Mouse (Mus musculus) liver, embryonic 14.5 days (tissue): ENCODE measurements at regions not wholly inside any gene's neighbourhood (a gene's known extent, or its start where the extent isn't known, plus 50 kb on each side); places are given as distances from the start of the nearest gene placed in this dataset.

Experiments used
- ATAC-seq: fragments of 200-750 bp; cut with Nextera tagmentation; 2 replicates; pipeline ENCODE4 v1.8.0; 2017; ENCODE audit warnings: moderate number of reproducible peaks, mild to moderate bottlenecking, moderate library complexity; ENCODE audit not compliant: insufficient read depth
- DNase-seq, 3 experiments: peaks; one replicate each; pipeline ENCODE4 v3.0.0-alpha.2; 2012 to 2013; ENCODE audit warnings: low read depth in 3 of 3, low spot score in 3 of 3
- H3K27ac ChIP-seq: fragments of 300-500 bp; sonication (generic); 2 replicates; pipeline ENCODE4 v1.5.1; 2014; ENCODE audit warnings: moderate library complexity, mild to moderate bottlenecking, control low read depth, inconsistent platforms
- H3K27me3 ChIP-seq: fragments of 300-500 bp; sonication (generic); 2 replicates; pipeline ENCODE4 v1.6.1; 2014; ENCODE audit warnings: mild to moderate bottlenecking, low read length, moderate library complexity; ENCODE audit not compliant: control insufficient read depth, insufficient read depth
- H3K36me3 ChIP-seq: fragments of 300-500 bp; sonication (generic); replicated peaks from 2 replicates; pipeline ENCODE4 v1.6.1; 2014; ENCODE audit warnings: low read depth; ENCODE audit not compliant: control insufficient read depth, insufficient read depth
- H3K4me1 ChIP-seq, 2 experiments: fragments of 200-500 bp in 1 of 2; fragments of 300-500 bp in 1 of 2; sonication (generic) in 1 of 2; replicated peaks; 2 replicates each; pipeline ENCODE4 v1.6.1; 2012 to 2014; ENCODE audit warnings: antibody characterized with exemption in 1 of 2, inconsistent platforms in 1 of 2, low read length in 1 of 2; ENCODE audit not compliant: control insufficient read depth in 2 of 2, insufficient read depth in 2 of 2
- H3K4me2 ChIP-seq: fragments of 300-500 bp; sonication (generic); 2 replicates; pipeline ENCODE4 v1.6.1; 2014; ENCODE audit warnings: low read depth, mild to moderate bottlenecking, control low read depth, moderate library complexity
- H3K4me3 ChIP-seq, 2 experiments: fragments of 200-500 bp in 1 of 2; fragments of 300-500 bp in 1 of 2; sonication (generic) in 1 of 2; 2 replicates each; pipeline ENCODE4 v1.5.1; 2012 to 2014; ENCODE audit warnings: low read depth in 2 of 2, low read length in 2 of 2, mild to moderate bottlenecking in 2 of 2, control low read depth in 1 of 2, inconsistent platforms in 1 of 2, moderate library complexity in 1 of 2; ENCODE audit not compliant: insufficient read depth in 1 of 2
- H3K9ac ChIP-seq: fragments of 300-500 bp; sonication (generic); replicated peaks from 2 replicates; pipeline ENCODE4 v1.6.1; 2014; ENCODE audit warnings: mild to moderate bottlenecking, control low read depth, moderate library complexity
- H3K9me3 ChIP-seq: fragments of 300-500 bp; sonication (generic); 2 replicates; pipeline ENCODE4 v1.6.1; 2016; ENCODE audit warnings: low read length, mixed read lengths; ENCODE audit not compliant: control insufficient read depth
- CTCF ChIP-seq: IDR thresholded peaks from 2 replicates; pipeline ENCODE4 v1.5.1; 2016; ENCODE audit warnings: antibody characterized with exemption, low read depth, control low read depth
- EP300 ChIP-seq: IDR thresholded peaks from 2 replicates; pipeline ENCODE4 v1.6.1; 2016; ENCODE audit warnings: antibody characterized with exemption, low read depth
- WGBS: fragments of 180-500 bp; shearing (Covaris S2); extraction: QIAGEN DNeasy Blood & Tissue Kit; methylation state at CpG from one replicate; pipeline ENCODE4 v1.1.7; 2014; ENCODE audit not compliant: insufficient replicate concordance; 5-methylcytosine and 5-hydroxymethylcytosine counted together

GRCm38 (mm10) chr4:75791789-75792188 lies 513.7 kb upstream of the Dmac1 start:
- no peak overlapping the region for H3K9ac ChIP-seq
- no peak overlapping the region for H3K27ac ChIP-seq
- H3K4me3 ChIP-seq: no peak overlapping the region
- H3K4me2 ChIP-seq: no peak overlapping the region
- no peaks in the 10 kb centered on the region for H3K9me3 ChIP-seq
- H3K36me3 ChIP-seq: no peaks in the 10 kb centered on the region
- no peaks in the 10 kb centered on the region for H3K27me3 ChIP-seq
- no peak for DNase-seq
- no peak for ATAC-seq
- TF ChIP-seq EP300 (no peak), CTCF (no peak)
- no peaks in the 10 kb centered on the region for H3K4me1 ChIP-seq

- Histone ChIP-seq H3K4me1 (no peaks in the 10 kb centered on the region), H3K27me3 (no peaks in the 10 kb centered on the region), H3K27ac (no peak overlapping the region), H3K9ac (no peak overlapping the region), H3K4me3 (no peak overlapping the region), H3K4me2 (no peak overlapping the region), H3K36me3 (no peaks in the 10 kb centered on the region), H3K9me3 (no peaks in the 10 kb centered on the region)
- DNase-seq (no peak), ATAC-seq (no peak)
- 31% methylated on average over 1 of the region's 1 CpGs for WGBS
- TF ChIP-seq CTCF (no peak), EP300 (no peak)
Observed at GRCm38 (mm10) chr4:75790920-75791589, 513.0 kb upstream of the Dmac1 start.

GRCm38 (mm10) chr4:75787405-75787804 lies 509.3 kb upstream of the Dmac1 start:
- H3K27ac ChIP-seq: no peak overlapping the region
- H3K4me2 ChIP-seq: no peak overlapping the region
- no peaks in the 10 kb centered on the region for H3K9me3 ChIP-seq
- H3K9ac ChIP-seq: no peak overlapping the region
- H3K27me3 ChIP-seq: no peaks in the 10 kb centered on the region
- no peaks in the 10 kb centered on the region for H3K36me3 ChIP-seq
- TF ChIP-seq EP300 (no peak), CTCF (no peak)
- no peak overlapping the region for H3K4me3 ChIP-seq
- 71% methylated on average over 3 of the region's 3 CpGs for WGBS
- DNase-seq (no peak), ATAC-seq (no peak)
- H3K4me1 ChIP-seq: no peaks in the 10 kb centered on the region

GRCm38 (mm10) chr4:75786391-75786790 lies 508.3 kb upstream of the Dmac1 start:
- Histone ChIP-seq H3K4me2 (no peak overlapping the region), H3K27ac (no peak overlapping the region), H3K36me3 (no peaks in the 10 kb centered on the region), H3K9me3 (no peaks in the 10 kb centered on the region), H3K4me1 (no peaks in the 10 kb centered on the region), H3K27me3 (no peaks in the 10 kb centered on the region), H3K9ac (no peak overlapping the region), H3K4me3 (no peak overlapping the region)
- DNase-seq: no peak
- no peak for TF ChIP-seq EP300
- no peak for TF ChIP-seq CTCF
- 57% methylated on average over 4 of the region's 4 CpGs for WGBS
- ATAC-seq: no peak

- WGBS: 28% methylated on average over 1 of the region's 1 CpGs
- Histone ChIP-seq H3K9me3 (no peaks in the 10 kb centered on the region), H3K27me3 (no peaks in the 10 kb centered on the region), H3K4me1 (no peaks in the 10 kb centered on the region), H3K4me2 (no peak overlapping the region), H3K27ac (no peak overlapping the region), H3K36me3 (no peaks in the 10 kb centered on the region), H3K4me3 (no peak overlapping the region), H3K9ac (no peak overlapping the region)
- no peak for DNase-seq
- peak; percentile 41; the same call in 1 of the 2 replicates for ATAC-seq
- TF ChIP-seq CTCF (no peak), EP300 (no peak)
Observed at GRCm38 (mm10) chr4:75779492-75779891, 501.4 kb upstream of the Dmac1 start.
